Comparison of ENCODE assay signal across 9 mouse cellular contexts in genomic region chr10:13060021-13060668, GRCm38 (mm10). TPM values are rescaled to one million over a fixed set of nuclear protein-coding genes. Genes with fewer than 3 reads are reported as not detected.
DNase-seq lines count a peak whose midpoint lies in the region; ATAC-seq lines count a peak whose summit lies in the region.
"Had no signal": no experiment of that assay in that cellular context is flagged by ENCODE, and none has a peak within 500 bp of the region (broad histone marks: within the 10 kb centered on the region; RNA-seq: fewer than 3 reads in every experiment).

Gene Plagl1, plus strand, starts transcription at chr10:13060504.

- H3K4me2 ChIP-seq in forebrain, embryonic 15.5 days (replicated peaks) = peak within 1 kb of the TSS; percentile 87
- peak within 1 kb of the TSS; percentile 84 for H3K4me2 ChIP-seq in neural tube, embryonic 12.5 days (replicated peaks)

- no peak for DNase-seq in gastrocnemius, postnatal 4 days (ENCODE audit: low spot score in 2 of 2)
- no peak for DNase-seq in gastrocnemius, postnatal 36 days
- DNase-seq in layer of hippocampus, postnatal 36 days = no peak
- no peak for DNase-seq in cerebellum, postnatal 36 days

- H3K27ac ChIP-seq in forebrain, embryonic 15.5 days (replicated peaks) = no peak within 1 kb of the TSS
- no peak within 1 kb of the TSS for H3K27ac ChIP-seq in neural tube, embryonic 12.5 days

- 57% methylated on average over 11 of the region's 11 CpGs for WGBS in forebrain, embryonic 15.5 days
- WGBS in neural tube, embryonic 12.5 days = 68% methylated on average over 11 of the region's 11 CpGs

- no peaks in the 10 kb centered on the region for H3K9me3 ChIP-seq in forebrain, embryonic 15.5 days
- H3K9me3 ChIP-seq in neural tube, embryonic 12.5 days = no peaks in the 10 kb centered on the region

- peaks cover 8% of the 10 kb centered on the region; the same call in 1 of the 2 replicates for H3K27me3 ChIP-seq in forebrain, embryonic 15.5 days
- peaks cover 24% of the 10 kb centered on the region for H3K27me3 ChIP-seq in neural tube, embryonic 12.5 days (replicated peaks)

- intact Hi-C loops in gastrocnemius, postnatal 36 days (cut with DNase I) = no loop called here

- peak within 1 kb of the TSS; percentile 48 for H3K9ac ChIP-seq in forebrain, embryonic 15.5 days (replicated peaks)
- H3K9ac ChIP-seq in neural tube, embryonic 12.5 days = peak within 1 kb of the TSS; percentile 49

- peak within 1 kb of the TSS; percentile 46 for H3K4me3 ChIP-seq in forebrain, embryonic 15.5 days
- peak within 1 kb of the TSS; percentile 44 for H3K4me3 ChIP-seq in neural tube, embryonic 12.5 days

- H3K4me1 ChIP-seq in forebrain, embryonic 15.5 days = peaks cover 10% of the 10 kb centered on the region
- peaks cover 12% of the 10 kb centered on the region for H3K4me1 ChIP-seq in neural tube, embryonic 12.5 days

- peak; percentile 52 for ATAC-seq in CD4-positive, CD25-positive, alpha-beta regulatory T cell, adult 4 months
- 0 out of 2 replicates have a peak, but pooled peaks have one; percentile 21 for ATAC-seq in forebrain, embryonic 15.5 days (replicated peaks)
- no peak for ATAC-seq in neural tube, embryonic 12.5 days (ENCODE audit: low FRiP score, low read depth)
- ATAC-seq in monocyte, adult 5-6 weeks (replicated peaks; ENCODE audit: insufficient number of reproducible peaks, low FRiP score, low TSS enrichment, poor library complexity, severe bottlenecking) = no peak

- H3K36me3 ChIP-seq in forebrain, embryonic 15.5 days = no peaks in the 10 kb centered on the region
- no peaks in the 10 kb centered on the region for H3K36me3 ChIP-seq in neural tube, embryonic 12.5 days
- H3K36me3 ChIP-seq: G1E had no signal

RNA-seq across cellular contexts. Expression of gene Plagl1, which starts in this region (rescaled TPM):
- total RNA-seq in gastrocnemius, postnatal 4 days (2021) = 100 to 1,000 TPM; 563 to 582 TPM
- 1 to 10 TPM; 3.3 to 4.3 TPM for total RNA-seq in gastrocnemius, postnatal 36 days (2021)
- polyA plus RNA-seq in CD4-positive, CD25-positive, alpha-beta regulatory T cell, adult 4 months (2017; shearing (Covaris generic)) = 1 to 10 TPM; 2.4 to 2.7 TPM
- 37.0 and 41.0 TPM in 2 replicates for polyA plus RNA-seq in forebrain, embryonic 15.5 days (2015; fragmentation: Nextera tagmentation; extraction: Ambion mirVana)
- 10 to 100 TPM; 23.7 to 26.6 TPM for total RNA-seq in layer of hippocampus, postnatal 36 days (2021)
- polyA plus RNA-seq in neural tube, embryonic 12.5 days (2016; fragmentation: Nextera tagmentation; extraction: Ambion mirVana) = 72.0 and 83.7 TPM in 2 replicates
- 0.43 to 1.8 TPM in 2 of 3 replicates, not detected in the other for total RNA-seq in monocyte, adult 5-6 weeks (2017)

Comparison
In these comparisons a context has a peak if more than half of its experiments do, and no peak if none do; other contexts are left out.
1. RNA of gene Plagl1 (total RNA-seq): 563 to 582 TPM in gastrocnemius, postnatal 4 days; 23.7 to 26.6 TPM in layer of hippocampus, postnatal 36 days, 3.3 to 4.3 TPM in gastrocnemius, postnatal 36 days and 0.43 to 1.8 TPM in monocyte, adult 5-6 weeks; every median in the first group is over 10 times any median in the second.
2. RNA of gene Plagl1 (polyA plus RNA-seq): 72.0 to 83.7 TPM in neural tube, embryonic 12.5 days and 37.0 to 41.0 TPM in forebrain, embryonic 15.5 days; 2.4 to 2.7 TPM in CD4-positive, CD25-positive, alpha-beta regulatory T cell, adult 4 months; every median in the first group is over 10 times any median in the second.
3. ATAC-seq: peak in CD4-positive, CD25-positive, alpha-beta regulatory T cell, adult 4 months (single experiment) and forebrain, embryonic 15.5 days (single experiment); none in neural tube, embryonic 12.5 days (single experiment) and monocyte, adult 5-6 weeks (single experiment).